Mouse (Mus musculus) embryonic facial prominence, embryonic 13.5 days (tissue): ENCODE measurements at regions not wholly inside any gene's neighbourhood (a gene's known extent, or its start where the extent isn't known, plus 50 kb on each side); places are given as distances from the start of the nearest gene placed in this dataset.
"Not testable (repeated sequence)": the region's sequence is repeated elsewhere in the genome, so short reads cannot be mapped to it uniquely, and the experiment has no call there.

Source experiments
- ATAC-seq: fragments of 200-750 bp; cut with Nextera tagmentation; 2 replicates; pipeline ENCODE4 v1.8.0; 2017; ENCODE audit warnings: low read depth; ENCODE audit not compliant: insufficient number of reproducible peaks, insufficient read depth, low FRiP score, low TSS enrichment
- H3K27ac ChIP-seq: fragments of 300-500 bp; sonication (generic); 2 replicates; pipeline ENCODE4 v1.5.1; 2015; ENCODE audit warnings: moderate library complexity, mild to moderate bottlenecking, inconsistent platforms
- H3K27me3 ChIP-seq: fragments of 300-500 bp; sonication (generic); 2 replicates; pipeline ENCODE4 v1.6.1; 2015; ENCODE audit warnings: mild to moderate bottlenecking, inconsistent platforms
- H3K36me3 ChIP-seq: fragments of 300-500 bp; sonication (generic); 2 replicates; pipeline ENCODE4 v1.6.1; 2015; ENCODE audit warnings: mild to moderate bottlenecking, inconsistent platforms
- H3K4me1 ChIP-seq: fragments of 300-500 bp; sonication (generic); 2 replicates; pipeline ENCODE4 v1.6.1; 2015; ENCODE audit warnings: inconsistent platforms
- H3K4me2 ChIP-seq: fragments of 300-500 bp; sonication (generic); 2 replicates; pipeline ENCODE4 v1.6.1; 2015; ENCODE audit warnings: moderate library complexity, mild to moderate bottlenecking, inconsistent platforms
- H3K4me3 ChIP-seq: fragments of 300-500 bp; sonication (generic); 2 replicates; pipeline ENCODE4 v1.5.1; 2015; ENCODE audit warnings: mild to moderate bottlenecking, inconsistent platforms
- H3K9ac ChIP-seq: fragments of 300-500 bp; sonication (generic); 2 replicates; pipeline ENCODE4 v1.6.1; 2015; ENCODE audit warnings: mild to moderate bottlenecking, inconsistent platforms
- H3K9me3 ChIP-seq: fragments of 300-500 bp; sonication (generic); 2 replicates; pipeline ENCODE4 v1.6.1; 2016; ENCODE audit warnings: inconsistent platforms
- WGBS: fragments of 180-500 bp; shearing (Covaris S2); methylation state at CpG from one replicate; pipeline ENCODE4 v1.1.7; 2015; ENCODE audit warnings: mixed read lengths; 5-methylcytosine and 5-hydroxymethylcytosine counted together

GRCm38 (mm10) chr16:29904183-29904775 lies 159.9 kb upstream of the Hes1 start:
- no peak overlapping the region for H3K4me3 ChIP-seq
- no peaks in the 10 kb centered on the region for H3K9me3 ChIP-seq
- WGBS = 52% methylated on average over 9 of the region's 9 CpGs
- no peak for ATAC-seq
- no peak overlapping the region for H3K27ac ChIP-seq
- peaks cover 42% of the 10 kb centered on the region for H3K4me1 ChIP-seq
- H3K4me2 ChIP-seq = no peak overlapping the region
- no peaks in the 10 kb centered on the region for H3K36me3 ChIP-seq
- no peaks in the 10 kb centered on the region for H3K27me3 ChIP-seq
- no peak overlapping the region for H3K9ac ChIP-seq

GRCm38 (mm10) chr16:29907331-29907730 lies 156.9 kb upstream of the Hes1 start:
- Histone ChIP-seq H3K4me1 (peaks cover 51% of the 10 kb centered on the region), H3K27ac (0 out of 2 replicates have a peak overlapping the region, but pooled peaks have one; percentile 22), H3K36me3 (no peaks in the 10 kb centered on the region), H3K27me3 (no peaks in the 10 kb centered on the region), H3K4me3 (no peak overlapping the region), H3K4me2 (no peak overlapping the region), H3K9ac (no peak overlapping the region), H3K9me3 (0 out of 2 replicates have a peak, but pooled peaks cover 4% of the 10 kb centered on the region)
- 73% methylated on average over 7 of the region's 7 CpGs for WGBS
- no peak for ATAC-seq

- peaks cover 51% of the 10 kb centered on the region for H3K4me1 ChIP-seq
Observed at GRCm38 (mm10) chr16:29908031-29908430, 156.2 kb upstream of the Hes1 start.

GRCm38 (mm10) chr16:29909923-29910465 lies 154.2 kb upstream of the Hes1 start:
- Histone ChIP-seq H3K4me3 (no peak overlapping the region), H3K36me3 (no peaks in the 10 kb centered on the region), H3K4me2 (no peak overlapping the region), H3K9ac (no peak overlapping the region), H3K27me3 (no peaks in the 10 kb centered on the region), H3K4me1 (peaks cover 35% of the 10 kb centered on the region), H3K9me3 (0 out of 2 replicates have a peak, but pooled peaks cover 4% of the 10 kb centered on the region), H3K27ac (peak overlapping the region; percentile 41; the same call in 1 of the 2 replicates)
- 37% methylated on average over 5 of the region's 5 CpGs for WGBS
- no peak for ATAC-seq

More at GRCm38 (mm10) chr16:29908031-29908430, 156.2 kb upstream of the Hes1 start:
- H3K9me3 ChIP-seq = 0 out of 2 replicates have a peak, but pooled peaks cover 4% of the 10 kb centered on the region
- no peak overlapping the region for H3K27ac ChIP-seq
- H3K4me3 ChIP-seq = no peak overlapping the region
- H3K36me3 ChIP-seq = no peaks in the 10 kb centered on the region
- H3K27me3 ChIP-seq = no peaks in the 10 kb centered on the region
- no peak overlapping the region for H3K4me2 ChIP-seq
- WGBS = 30% methylated on average over 8 of the region's 8 CpGs
- ATAC-seq = no peak
- no peak overlapping the region for H3K9ac ChIP-seq

GRCm38 (mm10) chr16:29911164-29911571 lies 153.0 kb upstream of the Hes1 start:
- Histone ChIP-seq H3K9ac (no peak overlapping the region), H3K36me3 (no peaks in the 10 kb centered on the region), H3K9me3 (0 out of 2 replicates have a peak, but pooled peaks cover 4% of the 10 kb centered on the region), H3K4me2 (no peak overlapping the region), H3K4me3 (no peak overlapping the region), H3K4me1 (peaks cover 32% of the 10 kb centered on the region), H3K27ac (peak overlapping the region; percentile 55; the same call in 1 of the 2 replicates), H3K27me3 (no peaks in the 10 kb centered on the region)
- peak; percentile 58; the same call in 1 of the 2 replicates for ATAC-seq
- 66% methylated on average over 7 of the region's 7 CpGs for WGBS

GRCm38 (mm10) chr16:29913357-29914010 lies 150.7 kb upstream of the Hes1 start:
- no peaks in the 10 kb centered on the region for H3K36me3 ChIP-seq
- ATAC-seq = no peak
- no peak overlapping the region for H3K9ac ChIP-seq
- 0 out of 2 replicates have a peak, but pooled peaks cover 4% of the 10 kb centered on the region for H3K9me3 ChIP-seq
- H3K27me3 ChIP-seq = no peaks in the 10 kb centered on the region
- H3K4me2 ChIP-seq = no peak overlapping the region
- no peak overlapping the region for H3K27ac ChIP-seq
- peaks cover 11% of the 10 kb centered on the region for H3K4me1 ChIP-seq
- WGBS = 76% methylated on average over 8 of the region's 8 CpGs
- H3K4me3 ChIP-seq = no peak overlapping the region

- H3K27ac ChIP-seq = no peak overlapping the region
- no peaks in the 10 kb centered on the region for H3K36me3 ChIP-seq
- peaks cover 5% of the 10 kb centered on the region for H3K4me1 ChIP-seq
- 72% methylated on average over 11 of the region's 11 CpGs for WGBS
- no peak for ATAC-seq
- no peak overlapping the region for H3K4me2 ChIP-seq
- no peaks in the 10 kb centered on the region for H3K27me3 ChIP-seq
- H3K9ac ChIP-seq = no peak overlapping the region
- H3K4me3 ChIP-seq = no peak overlapping the region
- 0 out of 2 replicates have a peak, but pooled peaks cover 4% of the 10 kb centered on the region for H3K9me3 ChIP-seq
Observed at GRCm38 (mm10) chr16:29915346-29915745, 148.8 kb upstream of the Hes1 start.

GRCm38 (mm10) chr16:29917989-29918388 lies 146.2 kb upstream of the Hes1 start:
- H3K4me3 ChIP-seq = no peak overlapping the region
- no peak overlapping the region for H3K27ac ChIP-seq
- no peaks in the 10 kb centered on the region for H3K36me3 ChIP-seq
- no peaks in the 10 kb centered on the region for H3K27me3 ChIP-seq
- H3K9me3 ChIP-seq = no peaks in the 10 kb centered on the region
- no peak for ATAC-seq
- H3K4me2 ChIP-seq = no peak overlapping the region
- WGBS = 23% methylated on average over 3 of the region's 3 CpGs
- peaks cover 3% of the 10 kb centered on the region; the same call in 1 of the 2 replicates for H3K4me1 ChIP-seq
- H3K9ac ChIP-seq = no peak overlapping the region

- Histone ChIP-seq H3K4me2 (no peak overlapping the region), H3K36me3 (no peaks in the 10 kb centered on the region), H3K27me3 (no peaks in the 10 kb centered on the region), H3K4me3 (no peak overlapping the region), H3K27ac (no peak overlapping the region), H3K9me3 (no peaks in the 10 kb centered on the region), H3K4me1 (peaks cover 3% of the 10 kb centered on the region; the same call in 1 of the 2 replicates), H3K9ac (no peak overlapping the region)
- 64% methylated on average over 6 of the region's 6 CpGs for WGBS
- no peak for ATAC-seq
Observed at GRCm38 (mm10) chr16:29918396-29918795, 145.8 kb upstream of the Hes1 start.

- no peak overlapping the region for H3K27ac ChIP-seq
- 73% methylated on average over 5 of the region's 5 CpGs for WGBS
- no peak overlapping the region for H3K4me3 ChIP-seq
- H3K36me3 ChIP-seq = no peaks in the 10 kb centered on the region
- H3K27me3 ChIP-seq = no peaks in the 10 kb centered on the region
- no peak overlapping the region for H3K9ac ChIP-seq
- no peaks in the 10 kb centered on the region for H3K9me3 ChIP-seq
- no peak overlapping the region for H3K4me2 ChIP-seq
- no peaks in the 10 kb centered on the region; the same call in 1 of the 2 replicates for H3K4me1 ChIP-seq
- no peak for ATAC-seq
Observed at GRCm38 (mm10) chr16:29920940-29921339, 143.2 kb upstream of the Hes1 start.

GRCm38 (mm10) chr16:29921385-29921784 lies 142.8 kb upstream of the Hes1 start:
- Histone ChIP-seq H3K4me3 (no peak overlapping the region), H3K9ac (no peak overlapping the region), H3K36me3 (no peaks in the 10 kb centered on the region), H3K27me3 (no peaks in the 10 kb centered on the region), H3K27ac (no peak overlapping the region), H3K9me3 (no peaks in the 10 kb centered on the region), H3K4me1 (no peaks in the 10 kb centered on the region; the same call in 1 of the 2 replicates), H3K4me2 (no peak overlapping the region)
- WGBS = 55% methylated on average over 3 of the region's 3 CpGs
- ATAC-seq = no peak

GRCm38 (mm10) chr16:29927276-29927675 lies 136.9 kb upstream of the Hes1 start:
- not testable (repeated sequence) for H3K4me1 ChIP-seq, H3K4me3 ChIP-seq, H3K4me2 ChIP-seq, H3K27me3 ChIP-seq, H3K9ac ChIP-seq, H3K9me3 ChIP-seq, H3K27ac ChIP-seq, ATAC-seq, H3K36me3 ChIP-seq
- WGBS = 90% methylated on average over 11 of the region's 11 CpGs
